Mouse (Mus musculus): ENCODE data around the gene Chl1. TPM values are rescaled to one million over a fixed set of nuclear protein-coding genes. Genes with fewer than 3 reads are reported as not detected.

Chl1 gene
- total RNA-seq, 2 experiments from 2014 or later, result 1.7 to 2.3 TPM

DNA sequence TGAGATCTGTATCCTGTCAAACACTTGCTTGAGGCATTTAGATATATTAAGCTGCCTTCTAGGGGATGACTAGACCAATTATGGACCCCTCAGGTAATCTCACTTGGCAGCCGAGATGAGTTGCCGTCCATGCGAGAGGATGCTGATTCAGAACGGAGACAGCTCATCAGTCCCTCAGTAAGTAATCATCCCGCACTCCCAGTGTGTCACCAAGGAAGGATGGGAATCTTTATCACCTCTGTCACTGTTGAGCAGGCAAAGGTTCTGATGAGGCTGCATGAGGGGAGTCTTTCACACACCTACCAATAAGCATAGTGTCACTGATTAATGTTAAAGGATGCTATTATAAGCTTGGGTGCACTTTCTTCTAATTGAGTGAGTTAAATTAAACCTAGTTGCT, 270.7 kb downstream of the Chl1 start:
- DNase-seq (ENCODE audit: low spot score in 2 of 2), result no peak

DNA sequence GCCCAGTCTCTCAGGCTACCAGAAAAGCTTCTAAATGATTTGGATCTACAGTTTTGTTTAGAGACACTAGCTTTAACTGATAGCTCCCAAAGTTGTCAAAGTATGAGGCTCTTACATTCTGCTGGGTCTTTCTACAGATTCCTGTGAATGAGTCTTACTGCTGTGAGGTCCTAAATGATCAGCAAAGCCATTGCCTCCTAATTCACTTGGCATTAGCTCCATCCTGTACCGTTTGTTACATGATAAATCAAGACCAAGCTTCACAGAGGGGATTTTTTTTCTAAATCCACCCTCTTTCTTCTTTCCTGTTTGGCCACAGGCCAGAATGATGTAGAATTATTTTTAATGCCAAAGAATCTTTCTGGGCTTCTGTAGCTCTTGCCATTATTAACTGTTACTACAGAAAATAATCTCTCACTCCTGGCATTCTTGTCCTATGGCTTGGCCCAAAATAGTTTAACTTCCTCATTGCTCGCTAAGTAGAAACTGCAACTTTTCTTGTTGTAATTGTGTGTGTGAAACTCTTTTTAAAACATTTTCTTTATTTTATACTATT, 280.8 kb downstream of the Chl1 start:
- no peak for DNase-seq (ENCODE audit: low spot score in 2 of 2)

DNA sequence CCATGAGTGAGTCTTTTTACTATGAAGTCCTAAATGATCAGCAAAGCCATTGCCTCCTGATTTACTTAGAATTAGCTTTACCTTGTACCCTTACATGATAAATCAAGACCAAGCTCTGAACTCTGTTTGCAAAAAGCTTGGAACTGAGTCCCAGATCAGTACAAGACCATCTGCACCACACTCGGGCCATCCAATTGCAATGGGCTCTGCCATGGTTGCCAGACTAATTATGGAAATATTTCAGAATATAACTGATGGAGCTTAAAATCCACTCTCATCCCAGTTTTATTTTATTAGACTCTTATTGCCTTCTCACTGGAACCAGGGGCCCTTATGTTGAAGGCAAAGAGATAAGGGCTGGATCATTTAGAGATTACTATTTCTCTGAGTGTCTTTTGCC, 284.9 kb downstream of the Chl1 start:
- no peak for DNase-seq (ENCODE audit: low spot score in 2 of 2)

Data from adrenal gland, adult 18-20 months (tissue).